Mouse (Mus musculus) heart, postnatal 0 days (tissue): Measurements from ENCODE around the gene Elmsan1.

Source experiments
- CTCF ChIP-seq: IDR thresholded peaks from 2 replicates; pipeline ENCODE4 v1.5.1; 2016; ENCODE audit warnings: antibody characterized with exemption, control low read depth, low read depth
- EP300 ChIP-seq: IDR thresholded peaks from 2 replicates; pipeline ENCODE4 v1.6.1; 2016; ENCODE audit warnings: antibody characterized with exemption, low read depth

- TF ChIP-seq CTCF (no peak), EP300 (no peak)
These were observed 4.0 kb downstream of the Elmsan1 start for GRCm38 (mm10) chr12:84214495-84215175.
